8 mouse cellular contexts compared by ENCODE assay signal in the genomic region with DNA sequence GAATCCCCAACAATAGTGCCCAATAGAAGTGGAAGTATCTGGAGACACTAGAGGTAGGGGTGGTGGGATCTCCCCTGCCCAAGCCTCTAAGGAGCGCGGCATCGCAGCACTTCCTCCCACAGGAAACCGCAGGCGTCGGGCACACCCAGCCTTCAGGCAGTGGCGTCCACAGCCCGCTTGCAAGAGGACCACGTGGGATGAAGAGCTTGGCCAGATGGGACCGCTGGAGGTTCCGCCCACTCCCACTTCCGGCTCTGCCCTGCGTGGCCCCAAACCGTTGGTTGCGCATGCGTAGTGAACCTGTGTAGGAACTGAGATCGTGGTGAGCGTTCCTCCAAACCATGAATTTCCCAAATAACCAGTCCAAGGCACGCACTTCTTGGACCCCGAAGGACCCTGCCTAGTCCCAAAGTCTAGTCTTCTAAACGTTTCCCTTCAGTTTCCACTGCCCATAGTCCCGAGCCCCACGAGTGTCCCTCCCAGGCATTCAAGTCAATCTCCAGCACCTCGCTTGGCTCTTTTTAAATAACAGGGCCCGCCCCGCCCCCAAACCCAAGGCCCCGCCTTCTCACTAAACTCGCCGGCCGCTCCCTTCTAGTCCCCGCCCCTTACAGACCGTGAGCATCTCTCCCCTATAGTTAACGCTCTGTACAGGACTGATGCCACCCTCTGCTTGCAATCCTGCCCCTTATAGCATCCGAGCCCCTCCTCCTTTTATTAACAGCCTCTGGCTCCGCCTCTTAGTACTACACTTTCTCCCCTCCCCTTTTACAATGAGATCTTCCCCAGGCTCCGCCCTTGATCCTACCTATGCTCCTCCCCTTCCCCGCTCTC. TPM values are rescaled to one million over a fixed set of nuclear protein-coding genes. Genes with fewer than 3 reads are reported as not detected.
DNase-seq lines count a peak whose midpoint lies in the region; ATAC-seq and TF ChIP-seq lines count a peak whose summit lies in the region.

No protein-coding gene starts in this region.

- peak; percentile 87 for ATAC-seq in heart, embryonic 15.5 days (replicated peaks; ENCODE audit: insufficient number of reproducible peaks, insufficient read depth, low FRiP score, low read depth)
- ATAC-seq in liver, embryonic 14.5 days (ENCODE audit: insufficient read depth), result peak; percentile 84
- ATAC-seq in neural tube, embryonic 11.5 days (ENCODE audit: insufficient read depth, low FRiP score, low TSS enrichment), result peak; percentile 89
- peak; percentile 93 for ATAC-seq in stomach, postnatal 0 days (ENCODE audit: low FRiP score, low TSS enrichment)

- H3K27ac ChIP-seq in forebrain, embryonic 10.5 days, result peak overlapping the region; percentile 88
- H3K27ac ChIP-seq in heart, embryonic 15.5 days, result peak overlapping the region; percentile 93
- peak overlapping the region; percentile 76 for H3K27ac ChIP-seq in liver, embryonic 14.5 days
- H3K27ac ChIP-seq in neural tube, embryonic 11.5 days (ENCODE audit: low read depth, low read length), result peak overlapping the region; percentile 65; the same call in 1 of the 2 replicates
- H3K27ac ChIP-seq in stomach, postnatal 0 days (replicated peaks), result peak overlapping the region; percentile 95

- H3K4me1 ChIP-seq in forebrain, embryonic 10.5 days, result peaks cover 42% of the 10 kb centered on the region
- peaks cover 38% of the 10 kb centered on the region for H3K4me1 ChIP-seq in heart, embryonic 15.5 days (replicated peaks)
- H3K4me1 ChIP-seq in liver, embryonic 14.5 days (replicated peaks; ENCODE audit: control insufficient read depth in 2 of 2, insufficient read depth in 2 of 2, low read length in 1 of 2), result peaks cover 22 to 39% of the 10 kb centered on the region in 2 experiments
- no peaks in the 10 kb centered on the region for H3K4me1 ChIP-seq in neural tube, embryonic 11.5 days (ENCODE audit: control insufficient read depth, insufficient read depth, low read length)
- H3K4me1 ChIP-seq in stomach, postnatal 0 days (replicated peaks; ENCODE audit: control insufficient read depth, insufficient read depth), result peaks cover 8% of the 10 kb centered on the region; the same call in 1 of the 2 replicates

- peak overlapping the region; percentile 55 for H3K4me3 ChIP-seq in forebrain, embryonic 10.5 days
- H3K4me3 ChIP-seq in heart, embryonic 15.5 days, result peak overlapping the region; percentile 50
- peak overlapping the region; percentile 56 to 64 for H3K4me3 ChIP-seq in liver, embryonic 14.5 days (ENCODE audit: insufficient read depth in 1 of 2, low read depth in 2 of 2, low read length in 2 of 2)
- H3K4me3 ChIP-seq in neural tube, embryonic 11.5 days (ENCODE audit: low read depth, low read length), result peak overlapping the region; percentile 27
- peak overlapping the region; percentile 51 for H3K4me3 ChIP-seq in stomach, postnatal 0 days (ENCODE audit: low read depth, low read length)

- DNase-seq in CD4-positive, CD25-positive, alpha-beta regulatory T cell, adult 2 months (ENCODE audit: low read depth, low spot score), result peak; percentile 98
- DNase-seq in c-Kit-positive CD71-negative TER-119-negative erythroid progenitor cells, embryonic 14.5 days (ENCODE audit: low read depth), result peak; percentile 92
- DNase-seq in forebrain, embryonic 10.5 days (ENCODE audit: extremely low spot score, low spot score), result peak; percentile 90
- DNase-seq in kidney, postnatal 25 days, result peak; percentile 96 to 97
- DNase-seq in liver, embryonic 14.5 days (ENCODE audit: low read depth in 3 of 3, low spot score in 3 of 3), result peak; percentile 82 to 90 (median 87)
- peak; percentile 93 for DNase-seq in neural tube, embryonic 11.5 days (ENCODE audit: low spot score)
- DNase-seq in stomach, postnatal 0 days (ENCODE audit: low spot score), result peak; percentile 96

- no peaks in the 10 kb centered on the region; the same call in 1 of the 2 replicates for H3K36me3 ChIP-seq in forebrain, embryonic 10.5 days (replicated peaks)
- H3K36me3 ChIP-seq in heart, embryonic 15.5 days, result no peaks in the 10 kb centered on the region
- no peaks in the 10 kb centered on the region for H3K36me3 ChIP-seq in liver, embryonic 14.5 days (replicated peaks; ENCODE audit: control insufficient read depth, insufficient read depth, low read depth)
- no peaks in the 10 kb centered on the region for H3K36me3 ChIP-seq in neural tube, embryonic 11.5 days (ENCODE audit: control insufficient read depth, insufficient read depth, low read length)
- no peaks in the 10 kb centered on the region for H3K36me3 ChIP-seq in stomach, postnatal 0 days (ENCODE audit: control insufficient read depth, insufficient read depth, low read length)

- no peak; the same call in 1 of the 2 replicates for TF ChIP-seq EP300 in liver, embryonic 14.5 days (IDR thresholded peaks at IDR 0.05; ENCODE audit: low read depth)
- no peak for TF ChIP-seq EP300 in stomach, postnatal 0 days (optimal IDR thresholded peaks at IDR 0.05)

- H3K9me3 ChIP-seq in forebrain, embryonic 10.5 days, result peaks cover 5% of the 10 kb centered on the region; the same call in 1 of the 2 replicates
- H3K9me3 ChIP-seq in heart, embryonic 15.5 days (replicated peaks), result no peaks in the 10 kb centered on the region
- no peaks in the 10 kb centered on the region for H3K9me3 ChIP-seq in liver, embryonic 14.5 days (ENCODE audit: control insufficient read depth, low read length)
- no peaks in the 10 kb centered on the region for H3K9me3 ChIP-seq in neural tube, embryonic 11.5 days (ENCODE audit: control insufficient read depth, low read length)
- no peaks in the 10 kb centered on the region for H3K9me3 ChIP-seq in stomach, postnatal 0 days (ENCODE audit: control insufficient read depth, low read length)

- peak overlapping the region; percentile 35; the same call in 1 of the 2 replicates for H3K9ac ChIP-seq in heart, embryonic 15.5 days
- H3K9ac ChIP-seq in liver, embryonic 14.5 days (replicated peaks), result peak overlapping the region; percentile 59
- H3K9ac ChIP-seq in neural tube, embryonic 11.5 days (ENCODE audit: low read length), result peak overlapping the region; percentile 18
- H3K9ac ChIP-seq in stomach, postnatal 0 days (ENCODE audit: low read length), result peak overlapping the region; percentile 59

- H3K27me3 ChIP-seq in forebrain, embryonic 10.5 days (ENCODE audit: poor library complexity, severe bottlenecking), result peaks cover 44% of the 10 kb centered on the region
- peaks cover 10% of the 10 kb centered on the region; the same call in 1 of the 2 replicates for H3K27me3 ChIP-seq in heart, embryonic 15.5 days
- no peaks in the 10 kb centered on the region for H3K27me3 ChIP-seq in liver, embryonic 14.5 days (ENCODE audit: control insufficient read depth, insufficient read depth, low read length)
- no peaks in the 10 kb centered on the region for H3K27me3 ChIP-seq in neural tube, embryonic 11.5 days (ENCODE audit: control insufficient read depth, insufficient read depth, low read length)
- no peaks in the 10 kb centered on the region for H3K27me3 ChIP-seq in stomach, postnatal 0 days (ENCODE audit: control insufficient read depth, insufficient read depth, low read length)

- 2% methylated on average over 37 of the region's 37 CpGs for WGBS in forebrain, embryonic 10.5 days
- under 1% methylated on average over 37 of the region's 37 CpGs for WGBS in heart, embryonic 15.5 days
- WGBS in liver, embryonic 14.5 days (ENCODE audit: insufficient replicate concordance), result under 1% methylated on average over 37 of the region's 37 CpGs
- WGBS in neural tube, embryonic 11.5 days, result 1% methylated on average over 37 of the region's 37 CpGs
- WGBS in stomach, postnatal 0 days, result under 1% methylated on average over 37 of the region's 37 CpGs

- peak overlapping the region; percentile 74 for H3K4me2 ChIP-seq in heart, embryonic 15.5 days
- peak overlapping the region; percentile 84 for H3K4me2 ChIP-seq in liver, embryonic 14.5 days (ENCODE audit: low read depth)
- H3K4me2 ChIP-seq in neural tube, embryonic 11.5 days (ENCODE audit: low read depth), result peak overlapping the region; percentile 41
- peak overlapping the region; percentile 56 for H3K4me2 ChIP-seq in stomach, postnatal 0 days (replicated peaks; ENCODE audit: low read depth)

- no peak for TF ChIP-seq CTCF in liver, embryonic 14.5 days (IDR thresholded peaks at IDR 0.05; ENCODE audit: low read depth)
- TF ChIP-seq CTCF in stomach, postnatal 0 days (IDR thresholded peaks at IDR 0.05; ENCODE audit: low read depth), result no peak

RNA-seq across cellular contexts. Expression of gene Ccdc114, which starts 0.7 kb away (rescaled TPM):
- polyA plus RNA-seq in forebrain, embryonic 10.5 days (2016; fragmentation: Nextera tagmentation; extraction: Ambion mirVana), result 5.2 TPM in 2 replicates
- 3.4 and 3.6 TPM in 2 replicates for polyA plus RNA-seq in heart, embryonic 15.5 days (2015; fragmentation: Nextera tagmentation; extraction: Ambion mirVana)
- 0.96 and 1.0 TPM in 2 replicates for polyA plus RNA-seq in liver, embryonic 14.5 days (2012; rRNA removed)
- polyA plus RNA-seq in liver, embryonic 14.5 days (2014; fragmentation: Nextera tagmentation; extraction: Ambion mirVana), result 0.82 and 1.2 TPM in 2 replicates
- 2.9 and 3.4 TPM in 2 replicates for polyA plus RNA-seq in neural tube, embryonic 11.5 days (2014; fragmentation: Nextera tagmentation; extraction: Ambion mirVana)
- 1.7 and 2.3 TPM in 2 replicates for polyA plus RNA-seq in stomach, postnatal 0 days (2015; fragmentation: Nextera tagmentation; extraction: Ambion mirVana)

RNA-seq across cellular contexts. Expression of gene Emp3, which starts 1.9 kb away (rescaled TPM):
- polyA plus RNA-seq in forebrain, embryonic 10.5 days (2016; fragmentation: Nextera tagmentation; extraction: Ambion mirVana), result 8.5 and 9.7 TPM in 2 replicates
- 71.5 and 108 TPM in 2 replicates for polyA plus RNA-seq in heart, embryonic 15.5 days (2015; fragmentation: Nextera tagmentation; extraction: Ambion mirVana)
- 29.0 and 39.6 TPM in 2 replicates for polyA plus RNA-seq in liver, embryonic 14.5 days (2012; rRNA removed)
- polyA plus RNA-seq in liver, embryonic 14.5 days (2014; fragmentation: Nextera tagmentation; extraction: Ambion mirVana), result 54.9 and 61.8 TPM in 2 replicates
- 20.3 and 24.6 TPM in 2 replicates for polyA plus RNA-seq in neural tube, embryonic 11.5 days (2014; fragmentation: Nextera tagmentation; extraction: Ambion mirVana)
- polyA plus RNA-seq in stomach, postnatal 0 days (2015; fragmentation: Nextera tagmentation; extraction: Ambion mirVana), result 135 and 151 TPM in 2 replicates

RNA-seq across cellular contexts. Expression of gene Tmem143, which starts 26.4 kb away (rescaled TPM):
- 4.2 and 4.8 TPM in 2 replicates for polyA plus RNA-seq in forebrain, embryonic 10.5 days (2016; fragmentation: Nextera tagmentation; extraction: Ambion mirVana)
- polyA plus RNA-seq in heart, embryonic 15.5 days (2015; fragmentation: Nextera tagmentation; extraction: Ambion mirVana), result 6.6 and 8.0 TPM in 2 replicates
- 8.6 and 10.2 TPM in 2 replicates for polyA plus RNA-seq in liver, embryonic 14.5 days (2012; rRNA removed)
- 2.4 and 2.7 TPM in 2 replicates for polyA plus RNA-seq in liver, embryonic 14.5 days (2014; fragmentation: Nextera tagmentation; extraction: Ambion mirVana)
- polyA plus RNA-seq in neural tube, embryonic 11.5 days (2014; fragmentation: Nextera tagmentation; extraction: Ambion mirVana), result 2.8 and 3.9 TPM in 2 replicates
- polyA plus RNA-seq in stomach, postnatal 0 days (2015; fragmentation: Nextera tagmentation; extraction: Ambion mirVana), result 3.1 and 3.2 TPM in 2 replicates

RNA-seq across cellular contexts. Expression of gene Syngr4, which starts 26.6 kb away (rescaled TPM):
- 1.3 and 1.9 TPM in 2 replicates for polyA plus RNA-seq in forebrain, embryonic 10.5 days (2016; fragmentation: Nextera tagmentation; extraction: Ambion mirVana)
- 0.65 and 0.76 TPM in 2 replicates for polyA plus RNA-seq in heart, embryonic 15.5 days (2015; fragmentation: Nextera tagmentation; extraction: Ambion mirVana)
- polyA plus RNA-seq in liver, embryonic 14.5 days (2012; rRNA removed), result 0.86 and 1.2 TPM in 2 replicates
- polyA plus RNA-seq in liver, embryonic 14.5 days (2014; fragmentation: Nextera tagmentation; extraction: Ambion mirVana), result 1.2 and 1.3 TPM in 2 replicates
- 0.59 and 0.82 TPM in 2 replicates for polyA plus RNA-seq in neural tube, embryonic 11.5 days (2014; fragmentation: Nextera tagmentation; extraction: Ambion mirVana)
- polyA plus RNA-seq in stomach, postnatal 0 days (2015; fragmentation: Nextera tagmentation; extraction: Ambion mirVana), result 0.46 and 0.79 TPM in 2 replicates

RNA-seq across cellular contexts. Expression of gene Grin2d, which starts 45.0 kb away (rescaled TPM):
- polyA plus RNA-seq in forebrain, embryonic 10.5 days (2016; fragmentation: Nextera tagmentation; extraction: Ambion mirVana), result 0.09 TPM in 2 replicates
- polyA plus RNA-seq in heart, embryonic 15.5 days (2015; fragmentation: Nextera tagmentation; extraction: Ambion mirVana), result 0.21 and 0.27 TPM in 2 replicates
- 0.11 and 0.13 TPM in 2 replicates for polyA plus RNA-seq in liver, embryonic 14.5 days (2012; rRNA removed)
- 0.01 TPM in 1 of 2 replicates, not detected in the other for polyA plus RNA-seq in liver, embryonic 14.5 days (2014; fragmentation: Nextera tagmentation; extraction: Ambion mirVana)
- polyA plus RNA-seq in neural tube, embryonic 11.5 days (2014; fragmentation: Nextera tagmentation; extraction: Ambion mirVana), result 0.37 and 0.73 TPM in 2 replicates
- 0.35 and 0.38 TPM in 2 replicates for polyA plus RNA-seq in stomach, postnatal 0 days (2015; fragmentation: Nextera tagmentation; extraction: Ambion mirVana)

Comparison
In these comparisons a context has a peak if more than half of its experiments do, and no peak if none do; other contexts are left out.
1. Peak in every context shown above with its lines: DNase-seq, ATAC-seq, H3K4me3 ChIP-seq and H3K27ac ChIP-seq.